Mouse (Mus musculus) intestine, embryonic 14.5 days (tissue): ENCODE data around the gene Slc22a3. TPM values are rescaled to one million over a fixed set of nuclear protein-coding genes. Genes with fewer than 3 reads are reported as not detected.

ENCODE experiments used
- ATAC-seq: fragments of 200-750 bp; cut with Nextera tagmentation; replicated peaks from 2 replicates; pipeline ENCODE4 v1.8.0; 2017; ENCODE audit warnings: low read depth, moderate number of reproducible peaks, moderate TSS enrichment, moderate library complexity; ENCODE audit not compliant: low FRiP score, low TSS enrichment
- DNase-seq: peaks from one replicate; pipeline ENCODE4 v3.0.0-alpha.2; 2018; ENCODE audit warnings: low spot score
- H3K27ac ChIP-seq: fragments of 300-500 bp; sonication (generic); 2 replicates; pipeline ENCODE4 v1.5.1; 2014; ENCODE audit warnings: low read depth, mild to moderate bottlenecking, control low read depth
- H3K27me3 ChIP-seq: fragments of 300-500 bp; sonication (generic); replicated peaks from 2 replicates; pipeline ENCODE4 v1.6.1; 2014; ENCODE audit warnings: low read length, control low read depth; ENCODE audit not compliant: control insufficient read depth, insufficient read depth
- H3K36me3 ChIP-seq: fragments of 300-500 bp; sonication (generic); 2 replicates; pipeline ENCODE4 v1.6.1; 2014; ENCODE audit warnings: low read length, control low read depth; ENCODE audit not compliant: control insufficient read depth, insufficient read depth
- H3K4me1 ChIP-seq: fragments of 300-500 bp; sonication (generic); replicated peaks from 2 replicates; pipeline ENCODE4 v1.6.1; 2014; ENCODE audit warnings: low read length, control low read depth, mixed read lengths; ENCODE audit not compliant: control insufficient read depth, insufficient read depth
- H3K4me2 ChIP-seq: fragments of 300-500 bp; sonication (generic); 2 replicates; pipeline ENCODE4 v1.6.1; 2014; ENCODE audit warnings: low read length
- H3K4me3 ChIP-seq: fragments of 300-500 bp; sonication (generic); 2 replicates; pipeline ENCODE4 v1.5.1; 2014; ENCODE audit warnings: low read depth, low read length, control low read depth, mixed read lengths
- H3K9ac ChIP-seq: fragments of 300-500 bp; sonication (generic); 2 replicates; pipeline ENCODE4 v1.6.1; 2014; ENCODE audit warnings: mild to moderate bottlenecking, low read length
- H3K9me3 ChIP-seq: fragments of 300-500 bp; sonication (generic); 2 replicates; pipeline ENCODE4 v1.6.1; 2016; ENCODE audit warnings: low read length, control low read depth; ENCODE audit not compliant: control insufficient read depth
- WGBS: fragments of 180-500 bp; shearing (Covaris S2); extraction: QIAGEN DNeasy Blood & Tissue Kit; methylation state at CpG from one replicate; pipeline ENCODE4 v1.1.7; 2014; 5-methylcytosine and 5-hydroxymethylcytosine counted together
- polyA plus RNA-seq: library from polyadenylated mRNA; unstranded; fragments of >200 nt; fragmentation: Nextera tagmentation; extraction: Ambion mirVana; gene quantifications from 2 replicates; pipeline ENCODE4 v1.2.1, GENCODE M21; 2014

The Slc22a3 gene
- polyA plus RNA-seq, 1 experiment from 2014 or later: 0.39 TPM

GRCm38 (mm10) chr17:12513107-12513923 is 5.8 kb upstream of the Slc22a3 start:
- no peak for ATAC-seq
- Histone ChIP-seq H3K4me1 (no peaks in the 10 kb centered on the region), H3K9me3 (no peaks in the 10 kb centered on the region), H3K9ac (no peak overlapping the region), H3K27ac (no peak overlapping the region), H3K36me3 (no peaks in the 10 kb centered on the region), H3K27me3 (peaks cover 13% of the 10 kb centered on the region), H3K4me3 (no peak overlapping the region), H3K4me2 (no peak overlapping the region)
- DNase-seq: no peak
- WGBS: 55% methylated on average over 9 of the region's 9 CpGs

- ATAC-seq (no peak), DNase-seq (no peak)
- H3K27me3 ChIP-seq: peaks cover 35% of the 10 kb centered on the region
- H3K4me2 ChIP-seq: no peak overlapping the region
- no peak overlapping the region for H3K9ac ChIP-seq
- H3K4me3 ChIP-seq: no peak overlapping the region
- no peaks in the 10 kb centered on the region for H3K36me3 ChIP-seq
- H3K9me3 ChIP-seq: no peaks in the 10 kb centered on the region
- no peak overlapping the region for H3K27ac ChIP-seq
- H3K4me1 ChIP-seq: peaks cover 5% of the 10 kb centered on the region; the same call in 1 of the 2 replicates
- WGBS: 83% methylated on average over 3 of the region's 3 CpGs
These were observed 3.7 kb upstream of the Slc22a3 start for GRCm38 (mm10) chr17:12511193-12511592.

GRCm38 (mm10) chr17:12508376-12508775 is 872 bp upstream of the Slc22a3 start:
- no peak for DNase-seq
- 34% methylated on average over 7 of the region's 7 CpGs for WGBS
- H3K4me3 ChIP-seq: no peak overlapping the region
- no peak overlapping the region for H3K9ac ChIP-seq
- H3K9me3 ChIP-seq: no peaks in the 10 kb centered on the region
- no peak for ATAC-seq
- H3K27ac ChIP-seq: no peak overlapping the region
- H3K36me3 ChIP-seq: no peaks in the 10 kb centered on the region
- H3K4me2 ChIP-seq: no peak overlapping the region
- peaks cover 5% of the 10 kb centered on the region; the same call in 1 of the 2 replicates for H3K4me1 ChIP-seq
- H3K27me3 ChIP-seq: peaks cover 48% of the 10 kb centered on the region

- peak overlapping the region; percentile 70 for H3K4me2 ChIP-seq
- peaks cover 48% of the 10 kb centered on the region for H3K27me3 ChIP-seq
- H3K9me3 ChIP-seq: no peaks in the 10 kb centered on the region
- H3K36me3 ChIP-seq: no peaks in the 10 kb centered on the region
- DNase-seq (peak; percentile 59), ATAC-seq (no peak)
- WGBS: 1% methylated on average over 63 of the region's 65 CpGs
- H3K4me3 ChIP-seq: peak overlapping the region; percentile 35
- H3K4me1 ChIP-seq: peaks cover 5% of the 10 kb centered on the region; the same call in 1 of the 2 replicates
- H3K27ac ChIP-seq: no peak overlapping the region
- peak overlapping the region; percentile 5; the same call in 1 of the 2 replicates for H3K9ac ChIP-seq
These were observed 471 bp downstream of the Slc22a3 start for GRCm38 (mm10) chr17:12506903-12507563.

GRCm38 (mm10) chr17:12505708-12506107 is 1.8 kb downstream of the Slc22a3 start:
- Histone ChIP-seq H3K27me3 (peaks cover 48% of the 10 kb centered on the region), H3K9ac (no peak overlapping the region), H3K27ac (no peak overlapping the region), H3K9me3 (no peaks in the 10 kb centered on the region), H3K36me3 (no peaks in the 10 kb centered on the region), H3K4me3 (no peak overlapping the region), H3K4me2 (no peak overlapping the region), H3K4me1 (peaks cover 5% of the 10 kb centered on the region; the same call in 1 of the 2 replicates)
- DNase-seq (no peak), ATAC-seq (no peak)
- 79% methylated on average over 6 of the region's 6 CpGs for WGBS

GRCm38 (mm10) chr17:12499426-12499825 is 8.1 kb downstream of the Slc22a3 start:
- Histone ChIP-seq H3K4me1 (0 out of 2 replicates have a peak, but pooled peaks cover 2% of the 10 kb centered on the region), H3K27me3 (no peaks in the 10 kb centered on the region; the same call in 1 of the 2 replicates), H3K4me3 (no peak overlapping the region), H3K27ac (no peak overlapping the region), H3K4me2 (no peak overlapping the region), H3K9ac (no peak overlapping the region), H3K9me3 (no peaks in the 10 kb centered on the region), H3K36me3 (no peaks in the 10 kb centered on the region)
- no peak for DNase-seq
- ATAC-seq: no peak
- WGBS: 63% methylated on average over 8 of the region's 8 CpGs

GRCm38 (mm10) chr17:12495558-12495957 is 11.9 kb downstream of the Slc22a3 start:
- H3K36me3 ChIP-seq: no peaks in the 10 kb centered on the region
- no peak overlapping the region for H3K27ac ChIP-seq
- DNase-seq: no peak
- H3K9ac ChIP-seq: no peak overlapping the region
- no peaks in the 10 kb centered on the region for H3K27me3 ChIP-seq
- 0 out of 2 replicates have a peak, but pooled peaks cover 2% of the 10 kb centered on the region for H3K4me1 ChIP-seq
- H3K4me2 ChIP-seq: no peak overlapping the region
- H3K9me3 ChIP-seq: no peaks in the 10 kb centered on the region
- WGBS: 39% methylated on average over 3 of the region's 3 CpGs
- no peak overlapping the region for H3K4me3 ChIP-seq
- ATAC-seq: no peak

GRCm38 (mm10) chr17:12491591-12491990 is 15.9 kb downstream of the Slc22a3 start:
- Histone ChIP-seq H3K4me2 (no peak overlapping the region), H3K4me3 (no peak overlapping the region), H3K9me3 (no peaks in the 10 kb centered on the region), H3K27ac (no peak overlapping the region), H3K4me1 (no peaks in the 10 kb centered on the region), H3K36me3 (no peaks in the 10 kb centered on the region), H3K9ac (no peak overlapping the region), H3K27me3 (no peaks in the 10 kb centered on the region)
- ATAC-seq (no peak), DNase-seq (no peak)
- 84% methylated on average over 12 of the region's 12 CpGs for WGBS
